Mouse (Mus musculus) liver, embryonic 16.5 days (tissue): ENCODE results near the gene Dhrs9. TPM values are rescaled to one million over a fixed set of nuclear protein-coding genes. Genes with fewer than 3 reads are reported as not detected.
"Not testable (repeated sequence)": the region's sequence is repeated elsewhere in the genome, so short reads cannot be mapped to it uniquely, and the experiment has no call there.

Source experiments
- ATAC-seq: fragments of 200-750 bp; cut with Nextera tagmentation; 2 replicates; pipeline ENCODE4 v1.8.0; 2017; ENCODE audit warnings: low read depth, mild to moderate bottlenecking, moderate number of reproducible peaks, moderate library complexity
- H3K27ac ChIP-seq: fragments of 300-500 bp; sonication (generic); 2 replicates; pipeline ENCODE4 v1.5.1; 2014; ENCODE audit warnings: mild to moderate bottlenecking, low read length
- H3K27me3 ChIP-seq: fragments of 300-500 bp; sonication (generic); 2 replicates; pipeline ENCODE4 v1.6.1; 2014; ENCODE audit warnings: low read depth, low read length, mixed read lengths; ENCODE audit not compliant: control insufficient read depth, insufficient read depth
- H3K36me3 ChIP-seq: fragments of 300-500 bp; sonication (generic); 2 replicates; pipeline ENCODE4 v1.6.1; 2014; ENCODE audit warnings: mild to moderate bottlenecking; ENCODE audit not compliant: control insufficient read depth, insufficient read depth
- H3K4me1 ChIP-seq: fragments of 300-500 bp; sonication (generic); 2 replicates; pipeline ENCODE4 v1.6.1; 2014; ENCODE audit warnings: low read depth, low read length, mixed read lengths; ENCODE audit not compliant: control insufficient read depth
- H3K4me2 ChIP-seq: fragments of 300-500 bp; sonication (generic); 2 replicates; pipeline ENCODE4 v1.6.1; 2014; ENCODE audit warnings: low read depth, low read length, mixed read lengths
- H3K4me3 ChIP-seq: fragments of 300-500 bp; sonication (generic); 2 replicates; pipeline ENCODE4 v1.5.1; 2014; ENCODE audit warnings: low read depth, mild to moderate bottlenecking, low read length
- H3K9ac ChIP-seq: fragments of 300-500 bp; sonication (generic); 2 replicates; pipeline ENCODE4 v1.6.1; 2014; ENCODE audit warnings: low read depth, low read length
- H3K9me3 ChIP-seq: fragments of 300-500 bp; sonication (generic); replicated peaks from 2 replicates; pipeline ENCODE4 v1.6.1; 2016; ENCODE audit warnings: low read length; ENCODE audit not compliant: control insufficient read depth
- WGBS: fragments of 180-500 bp; shearing (Covaris S2); extraction: QIAGEN DNeasy Blood & Tissue Kit; methylation state at CpG from one replicate; pipeline ENCODE4 v1.1.7; 2014; ENCODE audit not compliant: insufficient replicate concordance; 5-methylcytosine and 5-hydroxymethylcytosine counted together
- polyA plus RNA-seq: library from polyadenylated mRNA; unstranded; fragments of >200 nt; fragmentation: Nextera tagmentation; extraction: Ambion mirVana; gene quantifications from 2 replicates; pipeline ENCODE4 v1.2.1, GENCODE M21; 2015

Dhrs9 gene
- 0.14 and 0.22 TPM in 2 replicates for polyA plus RNA-seq

DNA sequence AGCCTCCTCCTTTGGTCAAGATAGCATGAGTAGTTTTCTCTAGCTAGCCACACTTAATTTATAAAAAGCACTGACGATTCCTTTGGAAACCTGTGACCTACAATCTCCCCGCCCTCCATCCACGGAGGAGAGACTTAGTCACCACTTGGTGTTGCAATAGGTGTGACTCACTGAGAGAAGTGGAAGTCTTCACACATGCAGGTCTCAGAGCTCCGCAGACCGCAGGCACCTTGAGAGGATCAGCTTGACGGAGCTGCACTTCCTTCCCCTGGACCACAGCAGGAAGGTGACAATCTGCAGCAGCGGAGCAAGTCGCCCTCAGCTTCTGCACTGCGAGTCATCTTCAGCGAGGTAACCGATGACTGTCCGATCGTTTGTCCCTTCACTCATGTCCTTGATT is at the start of gene Dhrs9:
TSS of gene Dhrs9 (plus strand) at position 165 of the 400 bp plus-strand sequence.
- Histone ChIP-seq H3K4me3 (no peak within 1 kb of the TSS; the same call in 1 of the 2 replicates), H3K27ac (no peak within 1 kb of the TSS), H3K9ac (no peak within 1 kb of the TSS), H3K27me3 (no peaks in the 10 kb centered on the region), H3K9me3 (no peaks in the 10 kb centered on the region), H3K4me1 (no peaks in the 10 kb centered on the region), H3K4me2 (0 out of 2 replicates have a peak within 1 kb of the TSS, but pooled peaks have one; percentile 9), H3K36me3 (no peaks in the 10 kb centered on the region)
- ATAC-seq: peak; percentile 43; the same call in 1 of the 2 replicates
- WGBS: 15% methylated on average over 13 of the region's 13 CpGs

DNA sequence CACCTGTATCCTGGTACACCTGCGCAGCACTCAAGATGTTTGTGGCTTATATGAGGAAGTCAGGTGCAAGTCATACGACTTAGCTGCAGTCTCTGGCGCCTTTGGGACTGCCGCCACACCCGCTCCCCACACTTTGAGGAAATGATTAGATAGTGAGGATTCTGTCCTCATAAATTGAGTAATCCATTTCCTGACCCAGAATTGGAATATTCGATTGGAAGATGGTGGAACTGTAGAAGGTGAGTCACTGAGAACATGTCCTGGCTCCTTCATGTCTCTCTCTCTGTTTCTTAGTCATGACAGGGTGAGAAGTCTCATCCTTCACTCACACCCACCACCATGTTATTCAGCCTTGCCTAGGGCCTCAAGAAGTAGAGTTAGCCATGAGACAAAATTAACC is 48.7 kb upstream of the Dhrs9 start:
- H3K4me3 ChIP-seq, H3K9ac ChIP-seq, H3K36me3 ChIP-seq, H3K4me2 ChIP-seq, H3K27me3 ChIP-seq, H3K4me1 ChIP-seq, H3K27ac ChIP-seq, ATAC-seq, H3K9me3 ChIP-seq: not testable (repeated sequence)
- WGBS: 64% methylated on average over 5 of the region's 6 CpGs

GRCm38 (mm10) chr2:69341506-69341905 is 38.7 kb upstream of the Dhrs9 start:
- Histone ChIP-seq H3K9ac (peak overlapping the region; percentile 18; the same call in 1 of the 2 replicates), H3K9me3 (no peaks in the 10 kb centered on the region), H3K4me1 (no peaks in the 10 kb centered on the region), H3K27me3 (no peaks in the 10 kb centered on the region), H3K36me3 (no peaks in the 10 kb centered on the region), H3K27ac (peak overlapping the region; percentile 43; the same call in 1 of the 2 replicates), H3K4me3 (peak overlapping the region; percentile 36), H3K4me2 (peak overlapping the region; percentile 39)
- no peak for ATAC-seq
- 66% methylated on average over 6 of the region's 6 CpGs for WGBS

DNA sequence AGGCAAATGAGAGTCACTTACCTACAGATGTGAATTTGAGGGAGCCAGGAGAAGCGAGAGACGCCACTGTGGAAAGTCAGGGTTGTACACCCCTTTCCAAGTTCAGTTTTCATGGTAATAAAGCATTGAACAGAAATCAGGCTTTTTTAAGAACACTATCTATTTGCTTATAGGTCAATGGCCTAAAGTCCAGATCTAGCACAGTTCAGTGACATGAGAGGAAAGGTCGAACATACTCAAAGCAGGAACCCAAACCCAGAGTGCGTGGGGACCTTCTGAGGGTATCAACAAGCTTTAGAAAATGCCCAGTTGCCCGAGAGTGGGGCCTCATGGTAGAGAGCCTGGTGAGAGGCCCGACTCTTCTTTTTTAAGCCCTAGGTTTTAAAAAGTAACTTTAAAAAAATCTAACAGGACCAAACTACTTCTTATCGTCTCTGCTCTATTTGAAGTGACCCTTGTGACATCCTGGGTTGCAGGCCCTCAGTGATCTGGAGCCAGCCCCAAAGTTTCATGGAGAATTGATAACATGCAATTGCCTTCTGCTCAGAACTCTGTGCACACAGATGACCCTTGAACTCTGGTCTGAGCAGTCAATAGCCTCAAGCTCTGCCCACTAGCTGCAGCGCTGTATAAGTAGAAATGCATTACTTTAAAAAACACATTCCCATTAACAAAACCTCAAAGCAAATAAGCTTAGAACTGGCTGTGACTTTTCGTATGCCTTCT is 37.6 kb upstream of the Dhrs9 start, which contains the start of gene Abcb11:
TSS of gene Abcb11 (minus strand) at position 121 of the 726 bp plus-strand sequence.
- peak within 1 kb of the TSS; percentile 36 for H3K4me3 ChIP-seq
- H3K36me3 ChIP-seq: no peaks in the 10 kb centered on the region
- H3K27me3 ChIP-seq: no peaks in the 10 kb centered on the region
- peak within 1 kb of the TSS; percentile 39 for H3K4me2 ChIP-seq
- ATAC-seq: peak; percentile 81
- H3K27ac ChIP-seq: peak within 1 kb of the TSS; percentile 70
- H3K4me1 ChIP-seq: no peaks in the 10 kb centered on the region
- peak within 1 kb of the TSS; percentile 18; the same call in 1 of the 2 replicates for H3K9ac ChIP-seq
- no peaks in the 10 kb centered on the region for H3K9me3 ChIP-seq
- 55% methylated on average over 9 of the region's 9 CpGs for WGBS

DNA sequence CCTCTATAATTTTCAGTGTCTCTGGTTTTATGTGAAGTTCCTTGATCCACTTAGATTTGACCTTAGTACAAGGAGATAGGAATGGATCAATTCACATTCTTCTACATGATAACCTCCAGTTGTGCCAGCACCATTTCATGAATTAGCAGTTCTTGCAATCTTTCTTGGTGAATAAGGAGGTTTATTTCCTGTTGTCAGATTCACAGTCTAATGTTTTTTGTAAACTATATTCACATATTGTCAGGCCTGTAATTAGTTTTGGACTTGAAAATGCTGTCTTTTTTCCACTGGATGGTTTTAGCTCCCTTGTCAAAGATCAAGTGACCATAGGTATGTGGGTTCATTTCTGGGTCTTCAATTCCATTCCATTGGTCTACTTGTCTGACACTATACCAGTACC is 24.8 kb upstream of the Dhrs9 start:
- not testable (repeated sequence) for H3K9ac ChIP-seq, H3K27me3 ChIP-seq, H3K4me2 ChIP-seq, H3K4me3 ChIP-seq, H3K36me3 ChIP-seq, H3K9me3 ChIP-seq, H3K27ac ChIP-seq, H3K4me1 ChIP-seq
- ATAC-seq: peak; percentile 100

DNA sequence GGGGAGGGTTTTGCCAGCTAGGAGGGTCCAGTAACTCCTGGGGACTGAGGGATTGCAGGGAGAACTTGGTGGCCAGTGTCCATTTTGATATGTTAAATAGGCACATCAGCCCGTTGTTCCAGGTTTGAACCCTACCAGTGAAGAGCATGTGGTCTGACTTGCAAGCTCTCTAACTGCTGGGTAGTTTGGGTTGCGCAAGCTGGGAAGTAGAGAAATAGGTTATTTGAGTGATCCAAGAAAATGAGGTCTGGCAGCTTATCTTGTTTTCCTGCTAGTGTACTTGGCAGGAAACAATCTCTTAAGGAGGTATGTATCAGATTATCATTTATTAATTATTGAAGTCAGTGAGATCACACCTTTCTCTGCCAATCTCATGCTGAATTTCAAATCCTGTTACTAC is 15.4 kb upstream of the Dhrs9 start:
- no peaks in the 10 kb centered on the region for H3K4me1 ChIP-seq
- ATAC-seq: no peak
- no peak overlapping the region for H3K9ac ChIP-seq
- 49% methylated on average over 2 of the region's 2 CpGs for WGBS
- no peak overlapping the region for H3K4me2 ChIP-seq
- H3K4me3 ChIP-seq: no peak overlapping the region
- H3K27me3 ChIP-seq: no peaks in the 10 kb centered on the region
- no peak overlapping the region for H3K27ac ChIP-seq
- H3K36me3 ChIP-seq: no peaks in the 10 kb centered on the region
- no peaks in the 10 kb centered on the region for H3K9me3 ChIP-seq

- no peak overlapping the region for H3K27ac ChIP-seq
- no peaks in the 10 kb centered on the region for H3K4me1 ChIP-seq
- no peaks in the 10 kb centered on the region for H3K9me3 ChIP-seq
- 91% methylated on average over 1 of the region's 1 CpGs for WGBS
- no peaks in the 10 kb centered on the region for H3K27me3 ChIP-seq
- no peak for ATAC-seq
- no peaks in the 10 kb centered on the region for H3K36me3 ChIP-seq
- no peak overlapping the region for H3K4me3 ChIP-seq
- no peak overlapping the region for H3K9ac ChIP-seq
- H3K4me2 ChIP-seq: no peak overlapping the region
Measured at GRCm38 (mm10) chr2:69365275-69365674, 15.0 kb upstream of the Dhrs9 start.

- Histone ChIP-seq H3K27me3 (no peaks in the 10 kb centered on the region), H3K4me2 (no peak overlapping the region), H3K27ac (no peak overlapping the region), H3K4me3 (no peak overlapping the region), H3K9me3 (no peaks in the 10 kb centered on the region), H3K4me1 (no peaks in the 10 kb centered on the region), H3K36me3 (no peaks in the 10 kb centered on the region), H3K9ac (no peak overlapping the region)
- 48% methylated on average over 2 of the region's 2 CpGs for WGBS
- ATAC-seq: no peak
Measured at GRCm38 (mm10) chr2:69376780-69377179, 3.5 kb upstream of the Dhrs9 start.

- no peak overlapping the region for H3K4me3 ChIP-seq
- H3K4me1 ChIP-seq: no peaks in the 10 kb centered on the region
- H3K9ac ChIP-seq: no peak overlapping the region
- H3K36me3 ChIP-seq: no peaks in the 10 kb centered on the region
- no peak for ATAC-seq
- 20% methylated on average over 1 of the region's 1 CpGs for WGBS
- H3K9me3 ChIP-seq: no peaks in the 10 kb centered on the region
- H3K27ac ChIP-seq: no peak overlapping the region
- H3K27me3 ChIP-seq: no peaks in the 10 kb centered on the region
- H3K4me2 ChIP-seq: no peak overlapping the region
Measured at GRCm38 (mm10) chr2:69379801-69380200, 444 bp upstream of the Dhrs9 start.
